Mouse (Mus musculus): Measurements from ENCODE around the gene Birc2. TPM values are rescaled to one million over a fixed set of nuclear protein-coding genes. Genes with fewer than 3 reads are reported as not detected.

Birc2 gene
- polyA plus RNA-seq, 1 experiment = 33.6 TPM

DNA sequence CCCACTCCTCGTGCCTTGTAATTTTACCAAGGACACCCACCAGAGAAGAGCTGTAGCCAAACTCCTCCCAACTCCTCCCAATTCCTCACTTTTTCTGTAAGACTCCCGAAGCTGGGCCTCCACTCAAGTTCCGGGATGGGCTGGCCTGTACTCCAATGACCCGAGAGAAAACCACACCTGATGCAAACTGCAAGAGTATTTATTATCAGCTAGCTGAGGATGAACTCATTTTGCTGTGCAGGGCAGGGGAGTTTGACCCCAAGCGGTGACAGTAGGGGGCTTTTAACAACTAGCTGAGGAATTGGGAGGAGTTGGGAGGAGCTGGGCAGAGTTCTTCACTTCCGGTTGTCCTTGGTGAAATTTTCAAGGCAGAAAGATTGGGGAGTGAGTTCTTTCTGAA lies 4.4 kb upstream of the Birc2 start:
- peaks cover 8% of the 10 kb centered on the region for H3K4me1 ChIP-seq (ENCODE audit: control insufficient read depth, insufficient read depth, low read length)
- TF ChIP-seq POLR2A (IDR thresholded peaks at IDR 0.05; ENCODE audit: control insufficient read depth, low read depth, low read length) = no peak
- no peaks in the 10 kb centered on the region for H3K36me3 ChIP-seq (ENCODE audit: control insufficient read depth, insufficient read depth, low read length)
- H3K27ac ChIP-seq (ENCODE audit: control insufficient read depth, insufficient read depth, low read depth, low read length) = peak overlapping the region; percentile 87
- no peak overlapping the region for H3K4me3 ChIP-seq (ENCODE audit: control insufficient read depth, low read depth, low read length)
- H3K27me3 ChIP-seq (ENCODE audit: control insufficient read depth, insufficient read depth, low read length) = no peaks in the 10 kb centered on the region

DNA sequence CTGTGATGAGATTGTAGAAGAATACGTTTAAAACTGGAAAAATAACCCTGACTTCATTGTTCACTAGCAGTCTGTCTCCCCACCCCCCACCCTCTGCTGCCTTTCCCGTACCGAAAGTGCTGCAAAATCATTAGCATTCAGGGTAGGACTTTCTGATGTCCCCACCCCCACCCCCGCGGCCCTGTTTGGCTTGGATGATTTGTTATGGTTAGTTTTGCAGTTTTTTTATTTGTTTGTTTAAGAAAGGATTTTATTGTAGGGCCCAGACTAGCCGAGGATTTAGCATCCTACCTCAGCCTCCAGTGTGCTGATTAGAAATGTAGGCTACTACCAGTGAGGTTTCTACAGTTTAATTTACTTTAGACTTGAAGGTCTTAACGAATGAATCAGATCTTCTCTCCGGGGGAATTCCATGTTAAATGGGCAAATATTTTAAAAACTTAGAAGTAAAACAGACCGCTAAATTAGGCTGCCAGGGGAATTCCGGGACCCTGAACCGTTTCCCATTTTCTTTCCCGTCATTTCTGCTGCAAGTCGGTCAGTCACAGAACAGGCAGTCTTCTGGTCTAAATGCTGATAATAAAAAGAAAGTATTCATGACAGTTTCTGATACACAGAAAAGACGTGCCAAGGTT lies 1.1 kb upstream of the Birc2 start:
- Histone ChIP-seq H3K4me3 (ENCODE audit: control insufficient read depth, low read depth, low read length) (peak overlapping the region; percentile 95), H3K36me3 (ENCODE audit: control insufficient read depth, insufficient read depth, low read length) (peaks cover 2% of the 10 kb centered on the region), H3K27me3 (ENCODE audit: control insufficient read depth, insufficient read depth, low read length) (no peaks in the 10 kb centered on the region), H3K4me1 (ENCODE audit: control insufficient read depth, insufficient read depth, low read length) (peaks cover 6% of the 10 kb centered on the region), H3K27ac (ENCODE audit: control insufficient read depth, insufficient read depth, low read depth, low read length) (peak overlapping the region; percentile 94)
- no peak for TF ChIP-seq CTCF (IDR thresholded peaks at IDR 0.05; ENCODE audit: control insufficient read depth, insufficient read depth, insufficient replicate concordance, low read depth, low read length)
- no peak for TF ChIP-seq POLR2A (IDR thresholded peaks at IDR 0.05; ENCODE audit: control insufficient read depth, low read depth, low read length)

DNA sequence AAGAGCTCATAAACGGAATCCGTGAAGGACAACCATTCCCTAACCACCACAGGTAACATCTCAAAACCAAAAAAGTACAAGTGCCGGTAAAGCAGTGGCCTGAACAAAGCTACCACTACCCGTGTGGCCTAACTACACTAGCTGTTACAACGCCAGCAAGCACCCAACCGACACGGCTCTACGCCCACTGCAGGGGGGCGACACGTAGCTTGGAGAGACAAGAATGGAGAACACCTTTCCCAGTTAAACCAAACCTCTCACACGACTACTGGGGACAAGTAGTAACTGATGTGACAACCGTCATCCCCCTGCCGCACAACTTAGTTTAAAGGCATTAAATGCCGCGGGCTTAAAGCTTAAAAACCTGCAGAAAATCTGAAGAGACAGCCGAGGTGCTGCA lies 533 bp downstream of the Birc2 start:
- TF ChIP-seq POLR2A (IDR thresholded peaks at IDR 0.05; ENCODE audit: control insufficient read depth, low read depth, low read length) (no peak; the same call in 1 of the 2 replicates), CTCF (IDR thresholded peaks at IDR 0.05; ENCODE audit: control insufficient read depth, insufficient read depth, insufficient replicate concordance, low read depth, low read length) (no peak)
- peak overlapping the region; percentile 95 for H3K4me3 ChIP-seq (ENCODE audit: control insufficient read depth, low read depth, low read length)
- peaks cover 6% of the 10 kb centered on the region for H3K4me1 ChIP-seq (ENCODE audit: control insufficient read depth, insufficient read depth, low read length)
- H3K27me3 ChIP-seq (ENCODE audit: control insufficient read depth, insufficient read depth, low read length) = no peaks in the 10 kb centered on the region
- peak overlapping the region; percentile 94 for H3K27ac ChIP-seq (ENCODE audit: control insufficient read depth, insufficient read depth, low read depth, low read length)
- peaks cover 4% of the 10 kb centered on the region for H3K36me3 ChIP-seq (ENCODE audit: control insufficient read depth, insufficient read depth, low read length)

DNA sequence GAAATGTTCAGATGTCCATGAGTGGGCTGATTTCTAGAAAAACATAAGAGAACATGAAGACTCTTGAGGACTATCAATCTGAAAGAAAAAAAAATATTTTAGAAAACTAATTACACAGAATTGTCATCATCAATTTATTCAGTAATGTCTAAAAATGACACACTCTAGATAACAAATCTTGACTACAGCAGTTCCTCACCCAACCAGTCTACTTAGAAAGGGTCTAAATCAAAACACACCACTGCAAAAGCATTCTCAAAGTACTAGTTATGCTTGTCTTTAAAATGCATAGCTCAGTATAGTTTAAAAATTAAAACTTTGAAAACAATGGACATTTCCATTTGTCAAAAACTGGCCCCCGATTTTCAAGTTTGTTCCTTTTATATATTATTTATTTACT lies 1.6 kb downstream of the Birc2 start:
- TF ChIP-seq POLR2A (IDR thresholded peaks at IDR 0.05; ENCODE audit: control insufficient read depth, low read depth, low read length) = no peak
- no peak for TF ChIP-seq CTCF (IDR thresholded peaks at IDR 0.05; ENCODE audit: control insufficient read depth, insufficient read depth, insufficient replicate concordance, low read depth, low read length)
- H3K27me3 ChIP-seq (ENCODE audit: control insufficient read depth, insufficient read depth, low read length) = no peaks in the 10 kb centered on the region
- H3K36me3 ChIP-seq (ENCODE audit: control insufficient read depth, insufficient read depth, low read length) = peaks cover 4% of the 10 kb centered on the region
- H3K4me1 ChIP-seq (ENCODE audit: control insufficient read depth, insufficient read depth, low read length) = peaks cover 6% of the 10 kb centered on the region
- H3K4me3 ChIP-seq (ENCODE audit: control insufficient read depth, low read depth, low read length) = no peak overlapping the region
- no peak overlapping the region for H3K27ac ChIP-seq (ENCODE audit: control insufficient read depth, insufficient read depth, low read depth, low read length)

DNA sequence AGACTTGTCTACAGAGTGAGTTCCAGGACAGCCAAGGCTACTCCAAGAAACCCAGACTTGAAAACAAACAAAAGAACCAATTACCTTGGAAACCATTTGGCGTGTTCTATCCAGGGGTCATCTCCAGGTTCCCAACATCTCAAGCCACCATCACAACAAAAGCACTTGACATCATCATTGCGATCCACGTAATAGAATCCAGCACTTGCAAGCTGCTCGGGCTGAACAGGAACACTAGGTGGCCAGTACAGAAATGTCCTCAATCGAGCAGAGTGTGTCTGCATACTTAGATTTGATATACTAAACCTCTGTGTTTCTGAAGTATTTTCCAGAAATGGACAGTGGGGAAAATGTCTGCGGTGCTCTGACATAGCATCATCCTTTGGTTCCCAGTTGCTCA lies 3.4 kb downstream of the Birc2 start:
- TF ChIP-seq POLR2A (IDR thresholded peaks at IDR 0.05; ENCODE audit: control insufficient read depth, low read depth, low read length) = no peak
- TF ChIP-seq CTCF (IDR thresholded peaks at IDR 0.05; ENCODE audit: control insufficient read depth, insufficient read depth, insufficient replicate concordance, low read depth, low read length) = no peak
- Histone ChIP-seq H3K27me3 (ENCODE audit: control insufficient read depth, insufficient read depth, low read length) (no peaks in the 10 kb centered on the region), H3K36me3 (ENCODE audit: control insufficient read depth, insufficient read depth, low read length) (peaks cover 4% of the 10 kb centered on the region), H3K4me1 (ENCODE audit: control insufficient read depth, insufficient read depth, low read length) (peaks cover 6% of the 10 kb centered on the region), H3K27ac (ENCODE audit: control insufficient read depth, insufficient read depth, low read depth, low read length) (peak overlapping the region; percentile 46; the same call in 1 of the 2 replicates), H3K4me3 (ENCODE audit: control insufficient read depth, low read depth, low read length) (peak overlapping the region; percentile 77)

DNA sequence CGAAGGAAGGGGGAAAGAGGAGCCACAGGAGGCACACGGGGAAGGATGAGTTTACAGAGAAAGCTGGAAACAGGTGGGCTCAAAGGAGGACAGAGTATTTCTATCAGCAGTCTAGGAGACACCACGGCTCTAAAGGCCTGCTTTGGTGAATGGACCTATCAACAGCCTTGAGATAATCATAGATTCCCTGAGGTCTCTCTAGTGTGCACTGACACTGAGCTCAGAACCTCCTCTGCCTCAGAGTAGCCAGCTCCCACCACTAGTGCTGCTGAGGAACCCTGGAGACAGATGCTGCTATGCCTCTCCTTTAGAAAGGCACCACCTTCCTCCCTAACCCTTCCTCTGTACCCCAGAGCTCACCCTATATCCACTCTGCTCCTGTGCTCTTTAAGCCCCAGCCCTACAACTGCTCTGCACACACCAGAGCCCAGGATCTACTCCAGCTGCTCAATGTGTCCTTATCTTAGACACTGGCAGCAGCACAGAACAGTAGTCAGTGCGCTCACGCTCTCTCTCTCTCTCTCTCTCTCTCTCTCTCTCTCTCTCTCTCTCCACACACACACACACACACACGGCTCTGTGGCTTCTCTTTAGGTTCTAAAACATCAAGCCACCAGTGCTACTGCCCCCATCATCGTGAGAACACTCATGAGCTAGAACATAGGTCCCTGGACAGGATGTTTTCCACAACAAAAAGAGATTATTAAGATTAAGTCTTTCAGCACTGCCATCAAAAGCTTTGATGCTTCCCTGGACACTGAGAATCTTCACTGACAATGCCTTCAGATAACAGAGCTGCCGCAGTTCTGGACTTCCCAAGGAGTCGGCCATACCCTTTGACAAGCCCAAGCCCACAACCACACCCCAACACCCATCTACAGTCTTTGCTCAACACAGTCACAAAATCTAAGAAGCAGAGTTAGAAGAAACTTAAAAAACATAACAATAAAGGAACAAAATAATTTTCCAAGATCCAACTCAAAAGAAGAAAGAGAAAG lies 7.0 kb downstream of the Birc2 start:
- Histone ChIP-seq H3K36me3 (ENCODE audit: control insufficient read depth, insufficient read depth, low read length) (peaks cover 3% of the 10 kb centered on the region), H3K4me3 (ENCODE audit: control insufficient read depth, low read depth, low read length) (peak overlapping the region; percentile 67)
- TF ChIP-seq CTCF (IDR thresholded peaks at IDR 0.05; ENCODE audit: control insufficient read depth, insufficient read depth, insufficient replicate concordance, low read depth, low read length) (no peak), POLR2A (IDR thresholded peaks at IDR 0.05; ENCODE audit: control insufficient read depth, low read depth, low read length) (no peak)

DNA sequence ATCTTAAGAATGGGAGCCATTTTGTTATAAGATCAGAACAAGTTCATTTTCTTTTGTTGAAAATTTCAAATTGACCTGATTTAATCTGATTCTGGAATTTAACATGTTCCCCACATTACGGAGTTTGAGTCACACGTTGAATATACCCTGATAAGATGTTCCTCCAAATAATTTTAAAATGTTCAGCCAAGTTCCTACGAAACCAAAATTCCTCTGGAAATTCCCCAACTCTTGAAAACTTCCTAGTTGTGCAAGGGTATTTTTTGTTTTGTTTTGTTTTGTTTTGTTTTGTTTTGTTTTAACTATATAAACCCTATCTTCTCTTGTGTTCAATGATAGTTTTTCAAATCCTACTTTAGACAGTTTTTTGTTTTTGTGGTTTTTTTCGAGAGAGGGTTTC lies 8.2 kb downstream of the Birc2 start:
- no peaks in the 10 kb centered on the region for H3K27me3 ChIP-seq (ENCODE audit: control insufficient read depth, insufficient read depth, low read length)
- no peaks in the 10 kb centered on the region; the same call in none of the 2 replicates for H3K4me1 ChIP-seq (ENCODE audit: control insufficient read depth, insufficient read depth, low read length)
- no peak overlapping the region for H3K27ac ChIP-seq (ENCODE audit: control insufficient read depth, insufficient read depth, low read depth, low read length)
- H3K36me3 ChIP-seq (ENCODE audit: control insufficient read depth, insufficient read depth, low read length) = peaks cover 2% of the 10 kb centered on the region
- TF ChIP-seq CTCF (IDR thresholded peaks at IDR 0.05; ENCODE audit: control insufficient read depth, insufficient read depth, insufficient replicate concordance, low read depth, low read length) (no peak), POLR2A (IDR thresholded peaks at IDR 0.05; ENCODE audit: control insufficient read depth, low read depth, low read length) (no peak)
- peak overlapping the region; percentile 18; the same call in 1 of the 2 replicates for H3K4me3 ChIP-seq (ENCODE audit: control insufficient read depth, low read depth, low read length)

More for the DNA sequence above, 7.0 kb downstream of the Birc2 start:
- Histone ChIP-seq H3K4me1 (ENCODE audit: control insufficient read depth, insufficient read depth, low read length) (no peaks in the 10 kb centered on the region; the same call in none of the 2 replicates), H3K27me3 (ENCODE audit: control insufficient read depth, insufficient read depth, low read length) (no peaks in the 10 kb centered on the region), H3K27ac (ENCODE audit: control insufficient read depth, insufficient read depth, low read depth, low read length) (peak overlapping the region; percentile 22; the same call in 1 of the 2 replicates)
